Mouse (Mus musculus): ENCODE measurements around the gene Snorc.

Snorc gene

DNA sequence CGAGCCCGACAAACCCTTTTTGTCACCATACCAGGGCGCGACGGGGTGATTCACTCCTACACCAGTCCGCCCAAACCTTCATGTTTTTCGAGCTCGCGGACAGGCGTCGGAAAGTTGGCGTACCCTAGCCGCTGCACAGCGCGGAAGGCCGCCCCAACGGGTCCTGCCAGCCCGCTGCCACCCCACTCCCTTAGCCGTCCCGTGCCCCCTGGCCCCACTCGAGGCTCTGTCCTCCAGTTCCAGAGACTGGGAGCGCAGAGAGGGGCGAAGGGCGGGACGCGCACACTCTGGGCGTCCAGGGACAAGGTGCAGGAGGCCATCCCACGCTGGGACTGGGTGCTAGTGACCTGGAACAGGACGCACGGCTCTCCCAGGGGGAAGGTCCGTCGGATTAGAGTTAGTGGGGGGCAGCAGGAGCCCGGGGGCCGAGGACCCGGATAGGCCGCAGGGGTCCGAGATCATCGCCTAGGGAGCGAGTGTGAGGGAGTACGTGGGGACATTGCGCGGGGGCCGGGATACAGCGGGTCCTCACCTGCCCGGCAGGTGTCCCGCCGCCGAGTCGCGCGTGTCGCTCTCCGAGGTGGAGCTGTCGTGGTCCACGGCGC lies 39.6 kb downstream of the Snorc start, which contains the start of gene Neu2:
Gene Neu2 (plus strand): TSS at position 329 of the 605 bp plus-strand sequence.
- intact Hi-C loops (cut with DNase I): no loop called here

DNA sequence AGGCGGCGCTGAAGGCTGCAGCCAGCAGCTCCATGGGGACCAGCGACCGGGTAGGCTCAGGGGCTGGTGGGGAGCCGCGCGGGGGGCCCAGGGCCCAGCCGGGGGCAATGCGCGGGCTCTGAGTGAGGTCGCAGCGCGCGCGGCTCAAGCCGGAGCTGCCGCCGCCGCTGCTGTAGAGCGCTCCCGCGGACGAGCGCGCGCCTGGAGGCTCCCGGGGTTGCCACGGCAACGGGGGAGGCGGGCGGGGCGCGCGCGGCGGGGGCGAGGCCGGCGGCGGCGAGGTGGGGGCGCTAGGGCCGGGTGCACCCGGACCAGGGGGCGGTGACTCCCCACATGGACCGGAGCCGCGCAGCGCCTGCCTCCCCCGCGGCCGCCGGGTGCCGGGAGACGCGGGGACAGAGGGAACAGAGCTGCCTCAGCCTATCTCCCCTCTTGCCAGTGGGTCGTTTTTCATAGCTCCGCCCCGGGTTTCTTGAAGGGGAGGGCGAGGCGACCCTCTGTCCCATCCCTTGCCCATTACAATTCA lies 40.2 kb downstream of the Snorc start:
- intact Hi-C loops (cut with DNase I): no loop called here

DNA sequence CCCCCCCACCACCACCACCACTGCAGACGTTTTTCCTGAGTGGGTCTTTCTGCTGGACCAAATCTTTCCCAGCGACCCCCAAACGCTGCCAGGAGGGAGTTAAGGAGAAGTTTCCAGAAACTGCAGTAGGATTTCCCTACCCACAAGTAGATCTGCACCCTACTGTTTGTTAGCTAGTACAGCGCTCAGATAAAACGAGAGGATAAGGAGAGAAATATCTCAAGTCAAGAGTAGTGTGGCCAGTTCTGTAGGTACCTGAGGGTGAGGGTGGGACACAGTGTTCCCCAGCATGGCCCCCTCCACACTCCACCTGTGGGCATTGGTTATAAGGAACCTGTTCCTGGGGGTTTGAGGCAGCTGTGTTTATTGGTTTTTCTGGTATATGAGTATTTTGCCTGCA lies 40.8 kb downstream of the Snorc start:
- intact Hi-C loops (cut with DNase I): no loop called here

GRCm38 (mm10) chr1:87520467-87520866 lies 50.4 kb downstream of the Snorc start:
- intact Hi-C loops (cut with DNase I): no loop called here

GRCm38 (mm10) chr1:87521523-87521922 lies 51.5 kb downstream of the Snorc start:
- intact Hi-C loops (cut with DNase I): no loop called here

GRCm38 (mm10) chr1:87525041-87525440 lies 55.0 kb downstream of the Snorc start:
- intact Hi-C loops (cut with DNase I): no loop called here

All from adrenal gland (tissue).